Mouse (Mus musculus) gastrocnemius, postnatal 25 days (tissue): ENCODE measurements around the gene Nsun2. TPM values are rescaled to one million over a fixed set of nuclear protein-coding genes. Genes with fewer than 3 reads are reported as not detected.
"Not testable (repeated sequence)": the region's sequence is repeated elsewhere in the genome, so short reads cannot be mapped to it uniquely, and the experiment has no call there.

ENCODE experiments used
- DNase-seq: peaks from one replicate; pipeline ENCODE4 v3.0.0; 2022
- total RNA-seq, 2 experiments: library from RNA; stranded (reverse); gene quantifications; 1 replicate in 1 of 2; 2 replicates in 1 of 2; pipeline ENCODE4 v1.2.3; 2021

Nsun2 gene
- total RNA-seq, 2 experiments from 2014 or later = 37.8 to 39.2 TPM

DNA sequence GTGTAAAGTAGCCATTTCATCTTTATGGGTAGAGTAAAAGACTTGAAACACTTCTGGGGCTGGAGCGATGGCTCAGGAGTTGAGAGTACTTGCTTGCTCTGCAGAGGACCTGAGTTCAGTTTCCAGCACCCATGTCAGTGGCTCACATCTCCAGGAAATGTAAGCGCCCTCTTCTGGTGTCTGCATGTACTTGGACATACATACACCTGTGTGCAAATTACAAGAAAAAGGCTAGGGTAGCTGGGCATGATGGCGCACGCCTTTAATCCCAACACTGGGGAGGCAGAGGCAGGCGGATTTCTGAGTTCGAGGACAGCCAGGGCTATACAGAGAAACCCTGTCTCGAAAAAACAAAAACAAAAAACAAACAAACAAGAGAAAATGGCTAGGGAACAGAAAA, 102.3 kb downstream of the Nsun2 start:
- DNase-seq = not testable (repeated sequence)

DNA sequence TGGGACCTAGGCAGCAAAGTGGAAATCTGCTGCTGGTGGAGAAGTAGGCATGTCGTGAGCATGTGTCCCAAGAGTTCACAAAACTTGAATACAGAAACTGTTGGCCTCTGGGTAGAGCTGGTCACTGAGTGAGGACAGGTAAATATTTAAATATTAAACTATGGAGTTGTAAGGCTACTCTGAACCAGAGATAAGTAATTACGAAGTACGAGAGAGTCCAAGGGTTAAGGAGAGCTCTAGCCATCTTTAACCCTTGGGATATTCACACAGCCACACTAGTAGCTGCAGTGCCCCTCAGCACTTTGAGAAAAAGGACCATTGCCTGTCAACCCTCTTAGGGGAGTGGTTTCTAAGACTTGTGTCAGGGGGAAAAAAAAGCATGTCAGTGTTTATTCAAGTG, 102.8 kb downstream of the Nsun2 start:
- no peak for DNase-seq

- DNase-seq = no peak
Observed at GRCm38 (mm10) chr13:69636816-69637215, 103.3 kb downstream of the Nsun2 start.

DNA sequence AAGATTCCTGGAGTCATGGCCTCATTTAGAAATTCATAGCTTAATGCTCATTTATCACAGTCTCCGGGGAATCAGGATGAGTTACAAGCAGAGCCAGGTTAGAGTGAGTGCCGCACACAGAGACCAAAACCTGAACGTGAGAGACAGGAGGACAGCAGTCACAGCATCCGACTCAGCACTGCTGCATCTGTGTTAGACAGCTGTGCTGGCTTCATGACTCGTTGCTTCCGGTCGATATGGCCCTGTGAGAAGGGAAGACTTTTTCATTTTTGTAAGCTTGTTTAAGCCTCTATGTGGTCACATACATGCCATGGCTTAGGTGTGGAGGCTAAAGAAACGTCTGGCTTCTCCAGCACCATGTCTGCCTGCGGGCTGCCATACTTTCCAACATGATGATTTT, 104.1 kb downstream of the Nsun2 start:
- no peak for DNase-seq

DNA sequence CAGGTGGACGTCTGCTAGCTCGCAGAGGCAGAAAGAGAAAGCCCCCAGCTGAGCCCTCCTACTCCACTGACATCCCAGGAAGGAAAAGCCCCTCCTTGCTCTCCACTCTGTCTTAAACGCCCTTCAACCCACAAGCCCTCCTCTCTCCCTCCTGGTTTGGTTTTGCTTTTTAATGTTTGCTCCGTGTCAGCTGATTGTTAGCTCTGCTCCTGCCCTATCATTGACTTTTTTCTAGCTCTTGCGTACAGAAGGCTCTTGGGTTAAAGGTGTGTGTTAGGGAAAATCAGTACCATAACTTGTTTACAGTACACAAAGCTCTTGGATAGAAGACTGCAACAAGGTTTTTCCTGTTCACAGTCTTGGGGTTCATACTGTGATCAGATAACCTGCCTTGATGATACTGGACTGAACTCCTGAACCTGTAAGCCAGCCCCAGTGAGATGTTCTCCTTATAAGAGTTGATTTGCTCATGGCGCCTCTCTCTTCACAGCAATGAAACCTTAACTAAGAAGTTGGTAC, 104.6 kb downstream of the Nsun2 start:
- no peak for DNase-seq

DNA sequence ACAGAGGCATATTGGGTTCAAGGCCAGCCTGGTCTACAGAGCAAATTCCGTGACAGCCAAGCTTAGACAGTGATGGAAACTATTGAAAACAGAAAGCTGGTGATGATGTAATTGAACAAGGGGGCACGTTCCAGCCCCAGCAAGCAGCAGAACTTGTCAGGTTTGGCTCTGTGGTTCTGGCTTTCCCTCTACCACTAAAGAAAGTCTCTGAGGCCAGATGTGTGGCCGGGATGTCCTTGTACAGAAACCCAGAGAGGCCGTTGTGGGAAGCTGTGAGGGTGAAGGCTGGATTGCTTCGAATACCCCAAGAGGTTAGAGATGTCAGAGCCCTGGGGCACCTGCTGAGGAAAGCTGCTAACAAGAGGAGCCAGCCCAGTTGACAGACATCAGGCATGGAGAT, 105.7 kb downstream of the Nsun2 start:
- DNase-seq = no peak

GRCm38 (mm10) chr13:69640126-69640525, 106.6 kb downstream of the Nsun2 start:
- DNase-seq = no peak

GRCm38 (mm10) chr13:69640541-69640940, 107.0 kb downstream of the Nsun2 start:
- no peak for DNase-seq

DNA sequence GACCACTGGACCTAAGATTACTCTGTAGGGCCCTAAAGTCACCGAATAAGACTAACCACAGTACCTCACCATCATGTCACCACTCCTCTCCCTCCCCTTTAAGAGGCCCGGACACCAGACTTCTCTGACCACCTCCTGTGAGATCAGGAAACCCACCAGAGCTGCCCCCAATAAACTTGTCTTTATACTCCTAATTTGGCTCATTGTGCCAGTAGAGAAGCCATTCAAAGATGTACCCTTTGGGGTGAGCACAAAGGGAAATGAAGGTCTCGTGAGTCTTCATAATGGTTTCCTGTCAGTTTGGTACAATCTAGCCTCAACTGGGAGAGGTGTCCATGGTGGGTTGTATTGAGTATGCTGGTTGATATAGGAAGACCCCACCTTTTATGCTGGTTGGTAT, 107.5 kb downstream of the Nsun2 start:
- DNase-seq = no peak

DNA sequence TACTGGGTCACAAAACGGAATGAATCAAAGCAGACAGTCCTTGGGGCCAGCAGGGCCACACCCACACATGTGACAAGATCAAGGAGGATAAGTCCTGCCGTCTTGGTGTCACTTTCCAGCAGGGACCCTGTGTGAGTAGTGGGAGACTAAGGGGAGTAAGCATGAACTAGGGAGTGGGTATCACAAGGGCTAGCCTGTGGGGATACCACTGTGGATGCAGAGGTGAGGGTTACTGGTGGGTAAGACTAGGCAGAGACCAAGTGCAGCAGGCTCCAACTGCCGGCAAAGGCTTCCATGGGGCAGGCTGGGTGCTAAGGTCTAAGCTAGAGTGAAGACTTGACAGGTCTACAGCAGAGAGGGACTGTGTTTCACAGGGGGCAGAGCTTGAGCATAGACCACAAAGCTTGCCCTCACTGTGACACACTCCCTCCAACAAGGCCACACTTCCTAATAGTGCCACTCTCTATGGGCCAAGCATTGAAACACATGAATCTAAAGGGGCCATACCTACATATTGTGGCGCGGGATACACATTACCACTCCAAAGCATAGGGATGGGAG, 109.2 kb downstream of the Nsun2 start:
- DNase-seq = no peak

- DNase-seq = no peak
Observed at GRCm38 (mm10) chr13:69643937-69644336, 110.4 kb downstream of the Nsun2 start.

GRCm38 (mm10) chr13:69644427-69645166, 111.1 kb downstream of the Nsun2 start:
- DNase-seq = no peak

GRCm38 (mm10) chr13:69645694-69646423, 112.3 kb downstream of the Nsun2 start:
- no peak for DNase-seq

GRCm38 (mm10) chr13:69646481-69646880, 112.9 kb downstream of the Nsun2 start:
- DNase-seq = no peak

DNA sequence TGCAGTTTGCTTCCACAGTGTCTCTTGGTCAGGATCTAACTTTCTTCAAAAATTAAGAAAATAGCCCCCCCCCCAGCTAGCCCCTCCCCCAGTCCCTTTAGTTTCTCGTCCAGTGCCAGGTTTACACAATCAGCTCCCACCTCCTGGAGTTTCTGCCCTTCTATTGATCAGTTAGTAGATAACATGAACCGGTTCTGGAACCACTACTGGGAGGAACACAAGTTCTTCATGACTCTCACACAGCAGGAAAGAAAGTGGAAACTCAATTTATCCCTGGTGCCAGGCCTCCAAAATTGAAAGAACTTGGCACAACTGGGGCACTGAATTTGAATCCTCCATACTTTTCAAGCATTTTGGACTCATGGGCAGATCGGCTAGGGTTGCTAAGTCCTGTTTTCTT, 121.0 kb downstream of the Nsun2 start:
- DNase-seq = no peak

DNA sequence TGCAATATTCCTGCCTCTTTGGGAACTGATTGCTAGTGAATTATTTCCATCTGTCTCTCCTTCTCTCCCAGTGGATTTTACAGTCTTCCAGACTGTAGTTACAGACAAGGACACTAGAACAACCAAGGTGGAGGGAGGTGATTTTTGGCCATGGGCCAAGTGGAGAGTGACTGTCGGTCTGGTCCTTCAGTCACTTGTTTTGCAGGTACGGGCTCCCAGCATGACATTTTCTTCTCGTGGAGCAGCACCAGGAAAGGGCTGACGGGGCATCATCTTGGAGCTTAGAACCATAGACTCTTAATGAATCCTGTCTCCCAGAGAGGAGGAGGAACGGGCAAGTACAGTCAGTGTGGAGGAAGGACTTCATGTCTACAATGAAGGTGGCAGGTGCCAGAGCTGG, 138.6 kb downstream of the Nsun2 start:
- no peak for DNase-seq

DNA sequence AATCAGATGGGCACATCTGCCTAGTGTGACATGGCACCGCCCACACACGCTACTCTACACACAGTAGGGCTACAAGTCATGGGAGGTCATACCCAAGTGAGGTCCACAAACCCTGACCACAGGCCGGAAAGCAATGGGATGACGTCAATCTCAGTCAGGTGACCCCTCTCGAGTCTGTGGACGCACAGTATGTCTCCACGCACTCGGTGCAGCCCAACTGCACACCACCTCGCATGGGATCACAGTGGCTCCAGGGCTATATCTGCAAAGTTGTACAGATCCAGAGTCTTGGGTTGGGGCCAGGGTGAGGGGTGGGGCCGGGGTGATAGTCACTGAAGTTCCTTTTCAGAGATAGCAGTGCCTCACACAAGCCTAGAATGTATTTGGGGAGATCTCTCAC, 139.0 kb downstream of the Nsun2 start:
- DNase-seq = no peak

GRCm38 (mm10) chr13:69673197-69673920, 139.8 kb downstream of the Nsun2 start:
- DNase-seq = no peak

GRCm38 (mm10) chr13:69673921-69674618, 140.5 kb downstream of the Nsun2 start:
- DNase-seq = no peak
